Mouse (Mus musculus) MEL-GATA-1-ER (cell line): ENCODE data around the gene St7.
"Not testable (repeated sequence)": the region's sequence is repeated elsewhere in the genome, so short reads cannot be mapped to it uniquely, and the experiment has no call there.

Experiments used
- DNase-seq: peaks from one replicate; pipeline ENCODE4 v3.0.0-alpha.2; 2012; ENCODE audit warnings: low read depth; ENCODE audit errors: extremely low read depth

The St7 gene

DNA sequence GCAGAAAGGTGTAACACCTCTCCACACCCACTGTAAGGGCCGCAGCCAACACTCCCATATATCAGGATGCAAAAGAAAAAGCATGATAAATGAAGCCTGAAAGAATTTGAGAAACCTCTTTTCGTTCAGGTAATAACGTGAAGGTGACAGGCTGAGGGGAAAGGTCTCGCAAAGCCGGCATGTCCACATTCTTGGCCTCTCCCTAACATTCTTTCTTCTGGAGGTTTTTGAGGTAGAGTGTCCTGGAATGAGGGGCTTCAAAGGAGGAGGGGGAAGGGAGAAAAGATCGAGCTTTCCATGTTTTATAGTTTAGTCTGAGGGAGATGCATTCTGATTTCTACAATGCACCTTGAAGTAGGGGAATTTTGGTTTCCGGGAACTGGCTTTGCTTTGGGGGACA, at the start of gene St7:
St7 (plus strand) TSS at position 287 of the 400 bp plus-strand sequence.
- no peak for DNase-seq

DNA sequence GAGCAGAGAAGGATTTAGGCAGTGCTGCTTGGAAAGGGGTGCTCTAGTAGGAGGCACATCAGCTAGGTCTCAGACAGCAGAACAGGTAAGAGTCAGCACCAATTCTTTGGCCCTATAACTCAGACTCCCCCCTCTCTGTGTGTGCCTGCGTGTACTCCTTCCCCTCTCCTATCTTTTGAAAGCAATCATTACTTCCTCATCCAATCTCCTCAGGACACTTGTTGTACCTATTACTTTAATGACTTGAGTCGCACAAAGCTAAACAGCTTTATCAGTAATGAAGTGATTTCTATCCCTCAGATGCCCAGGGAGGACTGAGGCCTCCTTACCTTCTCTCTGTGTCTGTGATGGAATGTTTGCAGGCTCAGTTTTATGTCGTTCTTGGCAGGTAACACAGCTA, 46.6 kb upstream of the St7 start:
- no peak for DNase-seq

DNA sequence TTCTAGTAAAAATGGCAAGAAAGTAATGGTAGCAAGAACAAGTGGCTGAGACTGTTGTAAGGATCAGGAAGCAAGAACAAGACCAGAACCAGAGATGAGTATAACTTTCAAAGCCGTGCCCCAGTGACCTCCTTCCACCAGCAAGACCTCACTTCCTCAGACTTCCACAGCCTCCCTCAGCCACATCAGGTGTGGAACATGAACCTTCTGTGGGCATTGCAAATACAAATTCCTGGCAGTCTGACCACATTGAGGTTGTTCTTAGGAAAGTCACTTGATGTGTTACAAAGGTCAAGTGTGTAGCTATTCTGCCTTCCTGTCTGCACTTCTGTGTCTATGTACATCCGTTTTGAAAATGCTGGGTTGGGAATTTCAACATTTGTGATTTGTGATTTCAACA, 40.6 kb upstream of the St7 start:
- no peak for DNase-seq

DNA sequence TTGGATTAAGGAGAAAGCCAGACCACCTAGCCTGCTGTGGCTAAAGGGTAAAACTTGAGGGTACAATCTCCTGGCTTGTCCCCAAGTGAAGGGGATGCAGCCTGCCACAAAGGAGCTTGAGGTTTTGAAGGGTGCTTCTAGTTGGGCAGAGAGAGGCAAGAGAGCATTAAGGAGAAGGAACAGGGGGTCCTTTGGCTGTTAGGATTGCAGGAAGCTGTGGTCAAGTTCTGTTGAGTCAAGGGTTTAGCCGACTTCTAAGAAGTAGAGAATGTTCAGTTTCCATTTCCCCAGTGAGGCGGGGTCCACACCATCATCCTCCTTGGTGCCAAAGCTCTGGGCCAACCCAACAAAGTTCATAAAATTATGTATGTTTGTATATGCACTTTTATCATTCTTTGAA, 37.7 kb upstream of the St7 start:
- DNase-seq: no peak

DNA sequence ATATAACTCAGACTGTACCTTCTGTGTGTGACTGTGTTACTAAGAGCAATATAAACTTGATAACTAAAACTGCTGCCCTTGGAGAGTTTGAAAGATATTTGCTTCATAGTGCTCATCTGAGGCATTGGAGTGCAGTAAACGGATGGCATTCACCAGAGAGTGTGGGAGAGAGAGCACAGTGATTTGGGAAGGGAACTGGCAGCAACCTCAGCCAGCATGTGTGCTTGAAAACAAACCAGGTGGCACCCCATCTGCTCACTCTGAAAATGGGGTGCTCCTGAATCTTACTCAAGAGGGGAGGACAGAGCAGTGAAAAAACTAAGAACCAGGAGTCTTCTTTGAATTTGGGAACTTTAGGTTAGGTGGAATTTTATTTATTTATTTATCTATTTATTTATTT, 35.4 kb upstream of the St7 start:
- DNase-seq: no peak

DNA sequence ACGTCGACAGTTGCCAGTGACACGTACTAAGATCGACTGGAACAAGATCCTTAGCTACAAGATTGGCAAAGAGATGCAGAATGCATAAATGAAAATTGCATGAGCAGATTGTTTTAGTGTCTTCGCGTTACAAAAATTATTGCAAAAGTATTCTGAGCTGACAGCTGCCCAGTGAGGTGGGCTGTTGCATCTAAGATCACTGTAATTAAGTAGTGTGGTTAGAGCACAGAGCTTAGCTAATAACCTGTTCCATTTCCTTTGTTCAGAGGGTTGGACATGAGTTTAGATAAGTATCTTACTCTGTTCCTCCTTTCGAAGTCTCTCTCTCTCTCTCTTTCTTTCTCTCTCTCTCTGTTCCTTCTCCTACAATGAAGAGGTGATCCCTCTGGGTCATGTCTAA, 27.4 kb upstream of the St7 start:
- DNase-seq: no peak

DNA sequence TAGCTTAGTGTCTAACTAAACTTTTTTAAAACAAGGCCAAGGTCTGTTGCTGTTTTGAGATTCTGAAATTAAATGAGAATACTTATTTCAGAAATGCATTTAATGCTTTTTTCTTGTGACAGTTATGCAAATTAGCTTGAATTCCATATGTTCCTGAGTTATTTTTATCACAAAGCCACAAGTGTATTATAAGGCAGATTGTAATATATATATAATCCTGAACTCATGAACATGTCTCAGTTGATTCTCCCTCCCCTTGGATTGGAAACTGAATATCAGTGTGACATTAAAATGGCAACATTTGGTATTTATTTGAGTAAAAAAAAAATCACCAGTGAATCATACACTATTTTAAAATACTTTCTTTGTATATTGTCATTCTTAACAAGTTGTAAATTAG, 26.7 kb upstream of the St7 start:
- no peak for DNase-seq

DNA sequence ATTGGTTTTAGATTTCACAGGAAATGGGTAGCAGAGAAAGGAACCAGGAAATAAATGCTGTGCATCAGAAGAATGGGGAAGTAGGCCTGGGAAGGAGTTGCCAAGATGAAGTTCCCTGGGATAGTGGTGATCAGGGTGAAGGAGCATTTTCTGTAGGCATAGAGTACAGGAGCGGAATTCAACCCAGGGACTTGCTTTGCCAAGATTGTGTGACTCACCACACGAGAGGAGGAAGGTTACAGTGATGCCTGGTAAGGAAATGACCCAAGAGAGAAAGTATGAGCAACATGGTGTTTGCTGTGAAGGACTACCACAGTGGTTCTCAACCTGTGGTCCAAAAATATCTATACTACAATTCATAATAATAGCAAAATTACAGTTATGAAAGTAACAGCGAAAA, 24.9 kb upstream of the St7 start:
- DNase-seq: no peak

DNA sequence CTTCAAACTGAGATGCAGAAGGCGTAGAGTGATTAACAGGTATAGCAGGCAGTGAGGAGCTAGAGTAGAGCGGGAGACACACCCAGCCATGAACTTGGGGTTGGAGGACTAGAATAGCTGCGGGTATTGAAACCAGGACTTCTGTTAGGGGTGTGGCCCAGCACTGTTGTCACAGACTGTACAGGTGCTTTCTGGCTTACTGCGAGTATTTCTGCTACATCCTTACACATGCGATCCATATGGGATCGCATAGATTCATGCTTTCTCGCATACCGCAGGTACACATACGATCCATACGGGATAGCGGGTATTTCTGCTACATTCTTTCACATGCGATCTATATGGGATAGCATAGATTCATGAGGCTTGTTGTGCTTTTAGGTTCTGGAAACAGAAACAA, 24.4 kb upstream of the St7 start:
- no peak for DNase-seq

DNA sequence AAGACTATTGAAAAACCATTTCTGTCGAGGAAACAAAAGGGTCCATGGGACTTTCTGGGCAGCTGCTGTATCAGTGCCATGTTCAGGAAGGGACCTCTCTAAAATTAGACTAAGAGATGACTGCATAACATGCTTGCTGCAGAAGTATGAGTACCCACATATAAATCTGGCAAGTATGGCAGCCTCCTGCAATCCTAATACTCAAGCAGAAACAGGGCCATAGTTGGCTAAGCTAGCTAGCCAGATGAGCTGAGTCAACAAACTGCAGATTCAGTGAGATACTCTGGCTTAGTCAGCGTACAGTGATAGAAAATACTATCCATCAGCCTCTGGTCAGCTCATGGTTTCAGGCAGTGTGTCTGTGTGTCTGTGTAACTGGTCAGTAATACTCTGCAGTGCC, 22.9 kb upstream of the St7 start:
- no peak for DNase-seq

DNA sequence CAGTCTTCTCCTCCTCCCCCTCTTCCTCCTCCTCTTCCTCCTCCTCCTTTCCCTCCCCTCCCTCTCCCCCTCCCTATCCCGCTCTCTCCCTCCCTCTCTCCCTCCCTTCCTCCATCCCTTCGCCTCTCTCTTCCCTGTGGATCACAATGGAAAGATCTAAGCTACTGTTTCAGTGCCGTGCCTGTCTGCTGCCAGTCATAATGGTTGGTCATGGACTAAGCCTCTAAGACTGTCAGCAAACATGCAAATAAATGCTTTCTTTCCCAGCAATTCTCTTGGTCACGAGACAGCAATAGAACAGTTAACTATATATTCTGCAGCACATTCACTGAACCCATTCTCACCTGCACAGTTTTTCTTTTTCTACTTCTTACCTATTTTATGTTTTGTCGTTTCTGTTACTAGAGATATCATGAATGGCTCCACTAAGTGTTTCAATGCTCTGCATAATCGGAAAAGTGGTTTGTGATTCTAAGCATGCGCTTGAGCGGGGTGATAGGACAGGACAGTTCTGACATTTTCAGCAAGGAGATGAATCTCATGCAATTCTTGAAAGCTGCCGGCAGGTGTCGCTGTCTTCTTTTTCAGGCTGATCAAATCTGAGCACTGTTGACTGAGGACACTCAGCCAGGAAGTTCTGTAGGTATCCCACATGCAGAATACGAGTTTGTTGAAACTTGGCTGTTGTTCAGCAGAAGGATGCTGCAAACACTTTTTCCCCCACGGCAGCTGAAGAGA, 17.5 kb upstream of the St7 start:
- DNase-seq: peak; percentile 69

DNA sequence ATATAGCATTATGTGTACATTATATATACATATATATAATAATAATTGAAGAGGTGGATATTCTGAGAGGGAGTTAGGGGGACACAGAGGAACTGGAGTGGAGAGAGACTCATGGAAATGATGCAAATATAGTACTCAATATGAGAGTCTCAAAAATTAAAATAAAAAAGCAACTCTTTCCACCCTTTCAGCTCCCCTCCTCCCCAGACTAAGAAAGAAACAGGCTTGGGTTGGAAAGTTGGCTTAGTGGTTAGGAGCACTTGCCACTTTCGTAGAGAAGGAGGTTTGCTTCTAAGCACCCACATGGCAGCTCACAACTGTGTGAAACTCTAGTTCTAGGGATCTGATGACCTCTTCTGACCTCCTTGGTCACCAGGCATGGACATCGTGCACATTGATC, 15.7 kb upstream of the St7 start:
- no peak for DNase-seq

DNA sequence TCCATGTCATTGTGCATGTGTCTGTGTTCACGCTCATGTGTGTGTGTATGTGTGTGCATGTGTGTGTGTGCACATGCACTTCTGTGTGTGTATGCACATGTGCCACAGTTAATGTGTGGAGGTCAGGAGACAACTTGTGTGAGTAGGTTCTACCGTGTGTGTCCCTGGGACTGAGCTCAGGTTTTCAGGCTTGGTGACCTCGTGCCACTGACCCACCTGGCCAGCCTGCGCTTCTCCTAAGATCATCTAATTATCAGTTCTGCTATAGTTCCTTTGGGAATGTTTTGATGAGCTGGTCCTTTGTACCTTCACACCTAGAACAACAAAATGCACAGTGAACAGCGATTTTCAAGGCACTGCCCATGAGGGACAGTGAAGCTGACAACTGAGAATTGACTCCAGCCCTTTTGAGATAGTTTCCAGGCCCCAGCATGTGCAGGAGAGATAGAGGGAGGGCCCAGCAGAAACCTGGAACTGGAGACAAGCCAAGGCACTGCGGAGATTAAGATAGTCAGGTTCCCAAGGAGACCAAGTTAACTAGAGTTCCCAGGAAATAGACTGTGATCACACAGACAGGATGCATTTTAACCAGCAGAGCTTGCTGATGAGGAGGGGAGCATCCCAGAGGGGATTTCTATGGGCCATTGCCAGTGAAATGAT, 12.3 kb upstream of the St7 start:
- peak; percentile 84 for DNase-seq

DNA sequence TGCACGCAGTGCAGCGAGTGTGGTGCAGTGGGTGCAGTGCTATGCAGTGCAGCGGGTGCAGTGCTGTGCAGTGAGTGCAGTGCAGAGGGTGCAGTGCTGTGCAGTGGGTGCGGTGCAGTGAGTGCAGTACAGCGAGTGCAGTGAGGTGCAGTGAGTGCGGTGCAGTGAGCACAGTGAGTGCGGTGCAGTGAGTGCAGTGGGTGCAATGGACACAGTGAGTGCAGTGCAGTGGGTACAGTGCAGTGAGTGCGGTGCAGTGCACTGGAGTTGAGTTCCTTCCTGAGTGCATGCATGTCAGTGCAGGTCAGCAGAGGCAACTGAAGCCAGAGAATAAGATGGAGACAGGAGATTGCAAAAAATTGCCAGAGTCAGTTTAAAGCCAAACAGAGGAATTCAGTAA, 10.9 kb upstream of the St7 start:
- DNase-seq: no peak

DNA sequence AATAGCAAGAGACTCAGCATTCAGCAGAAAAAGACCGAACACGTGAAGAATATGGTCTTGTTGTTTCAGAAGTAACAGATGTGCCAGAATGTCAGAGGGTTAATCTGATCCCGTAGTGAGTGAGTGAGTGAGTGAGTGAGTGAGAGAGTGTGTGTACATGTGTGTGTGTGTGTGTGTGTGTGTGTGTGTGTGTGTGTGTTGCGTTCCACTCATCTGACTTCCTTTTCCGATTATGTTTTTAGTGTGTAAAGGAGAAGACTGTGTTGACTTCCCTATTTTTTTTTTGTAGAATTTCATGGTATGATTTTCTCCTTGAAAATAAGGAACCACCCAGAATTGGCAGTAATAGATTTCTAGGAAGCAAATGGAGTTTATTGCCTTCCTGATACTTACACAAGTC, 4.1 kb upstream of the St7 start:
- DNase-seq: no peak

DNA sequence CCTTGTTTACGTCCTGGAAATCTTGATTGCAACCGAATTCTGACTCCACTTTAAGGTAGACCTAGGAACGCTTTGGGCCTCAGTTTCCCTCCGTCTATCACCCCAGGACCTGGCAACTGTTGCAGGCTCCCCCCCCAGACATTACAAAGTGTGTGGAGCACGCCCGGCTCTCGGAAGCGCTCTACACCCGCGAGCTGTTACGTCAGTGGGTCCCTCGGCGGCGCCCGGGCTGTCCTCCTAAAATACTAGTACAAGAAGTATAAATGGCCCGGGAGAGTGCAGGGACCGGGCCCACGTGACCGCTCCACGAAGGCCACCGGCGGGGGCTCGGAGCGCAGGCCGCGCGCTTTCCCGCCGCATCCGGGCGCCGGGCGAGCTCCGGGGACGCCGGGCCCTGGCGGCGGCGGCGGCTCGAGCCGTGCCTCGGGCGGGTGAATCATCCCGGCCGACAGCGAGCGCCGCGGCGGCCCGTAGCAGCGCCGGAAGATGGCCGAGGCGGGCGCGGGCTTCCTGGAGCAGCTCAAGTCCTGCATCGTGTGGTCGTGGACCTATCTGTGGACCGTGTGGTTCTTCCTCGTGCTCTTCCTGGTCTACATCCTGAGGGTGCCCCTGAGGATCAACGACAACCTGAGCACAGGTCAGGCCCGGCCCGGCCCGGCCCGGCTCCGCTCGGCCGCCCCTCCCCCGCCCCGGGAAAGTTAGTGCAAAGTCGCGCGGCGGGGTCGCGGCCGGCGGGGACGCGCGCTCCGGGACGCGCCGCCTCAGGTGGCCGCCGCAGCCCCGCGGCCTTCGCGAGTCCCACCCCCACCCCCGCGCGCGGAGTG, 1.2 kb downstream of the St7 start:
- peak; percentile 41 for DNase-seq

DNA sequence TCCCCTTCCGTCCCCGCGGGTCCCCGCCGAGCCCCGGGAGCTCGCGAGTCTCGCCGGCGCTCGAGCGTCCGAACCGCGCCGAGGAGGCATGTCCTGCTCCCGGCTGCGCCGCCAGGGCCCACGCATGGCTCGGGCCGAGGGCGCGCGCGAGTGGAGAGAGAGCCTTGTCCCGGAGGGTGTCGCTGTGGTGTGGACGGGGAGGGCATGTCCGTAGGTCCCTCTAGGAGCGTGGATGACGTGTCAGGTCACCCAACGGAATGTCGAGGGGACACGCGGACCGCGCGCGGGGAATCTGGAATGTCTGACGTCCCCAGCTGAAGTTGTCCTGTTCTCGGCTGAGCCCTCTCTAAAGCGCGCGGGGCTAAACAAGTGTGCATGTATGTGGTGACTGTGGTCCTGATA, 1.8 kb downstream of the St7 start:
- peak; percentile 41 for DNase-seq

DNA sequence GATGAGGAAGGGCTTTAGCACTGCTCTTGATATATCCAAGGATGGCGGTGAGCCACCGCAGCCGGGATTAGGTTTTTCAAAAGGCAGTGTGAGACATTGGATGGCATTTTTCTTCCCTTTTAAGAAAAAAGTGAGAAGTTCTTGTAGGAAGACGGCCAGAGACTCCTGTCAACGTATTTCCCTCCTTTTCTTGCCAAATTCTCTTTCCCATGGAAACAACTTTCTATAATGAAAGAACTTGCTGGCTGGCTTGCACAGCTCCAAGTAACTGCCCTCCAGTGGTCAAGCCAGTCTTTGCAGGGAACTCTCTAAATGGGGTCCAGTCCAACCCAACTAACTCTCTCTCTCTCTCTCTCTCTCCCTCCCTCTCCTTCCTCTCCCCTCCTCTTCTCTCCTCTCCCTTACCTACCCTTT, 3.6 kb downstream of the St7 start:
- DNase-seq: no peak

DNA sequence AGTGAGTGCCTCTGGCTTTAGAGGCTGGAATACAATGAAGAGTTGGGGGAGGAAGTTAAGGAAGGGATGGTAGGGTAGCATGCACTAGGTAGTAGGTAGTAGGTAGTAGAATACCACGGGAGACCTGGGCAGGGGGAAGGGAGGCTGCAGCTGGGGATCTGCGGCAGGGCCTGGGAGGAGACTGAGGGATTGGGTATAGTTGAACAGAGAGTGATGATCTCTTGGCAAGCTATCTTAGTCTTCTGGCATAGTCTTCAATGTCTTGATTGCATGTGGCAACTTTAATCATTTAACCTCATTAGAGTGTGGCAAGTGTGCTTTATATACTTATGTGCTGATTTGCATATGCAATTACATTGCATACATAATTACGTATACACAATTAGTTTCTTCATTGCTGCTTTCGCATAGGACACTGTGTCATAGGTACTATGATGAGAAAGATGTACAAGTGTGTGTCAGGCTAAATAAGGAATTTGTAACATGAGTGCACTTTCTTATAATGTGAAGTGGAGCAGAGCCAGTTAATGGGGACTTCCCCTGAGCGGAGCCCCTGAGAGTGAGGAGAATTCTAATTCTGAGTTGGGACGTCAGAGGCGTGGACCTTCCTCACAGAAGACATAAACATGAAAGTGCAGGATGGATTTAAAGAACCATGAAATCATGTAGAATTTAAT, 8.3 kb downstream of the St7 start:
- no peak for DNase-seq

DNA sequence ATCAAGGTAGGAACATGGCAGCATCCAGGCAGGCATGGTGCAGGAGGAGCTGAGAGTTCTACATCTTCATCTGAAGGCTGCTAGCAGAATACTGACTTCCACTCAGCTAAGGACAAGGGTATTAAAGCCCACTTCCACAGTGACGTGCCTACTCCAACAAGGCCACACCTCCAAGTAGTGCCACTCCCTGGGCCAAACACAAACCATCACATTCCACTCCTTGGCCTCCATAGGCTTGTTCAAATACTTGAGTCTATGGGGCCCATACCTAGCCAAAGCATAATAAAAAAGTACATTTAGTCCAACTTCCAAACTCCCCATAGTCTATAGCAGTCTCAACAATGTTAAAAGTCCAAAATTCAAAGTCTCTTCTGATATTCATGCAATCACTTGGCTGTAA, 11.3 kb downstream of the St7 start:
- not testable (repeated sequence) for DNase-seq

DNA sequence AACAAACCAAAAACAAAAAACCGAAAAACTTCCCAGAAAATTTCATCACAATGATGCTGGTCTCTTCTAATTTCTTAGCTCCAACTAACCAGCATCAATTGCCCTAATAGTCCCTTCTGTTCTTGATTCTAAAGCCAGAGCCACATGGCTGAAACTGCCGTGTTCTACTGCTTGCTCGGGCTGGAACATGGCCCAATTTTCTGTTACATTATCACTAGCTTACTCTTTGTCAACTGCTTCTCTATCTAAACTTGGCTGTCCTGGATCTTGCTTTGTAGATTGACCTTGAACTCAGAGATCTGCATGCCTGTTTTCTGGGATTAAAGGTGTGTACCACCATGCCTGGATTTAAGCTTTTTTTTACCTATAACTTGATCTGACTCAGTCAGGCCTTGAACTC, 13.2 kb downstream of the St7 start:
- no peak for DNase-seq

DNA sequence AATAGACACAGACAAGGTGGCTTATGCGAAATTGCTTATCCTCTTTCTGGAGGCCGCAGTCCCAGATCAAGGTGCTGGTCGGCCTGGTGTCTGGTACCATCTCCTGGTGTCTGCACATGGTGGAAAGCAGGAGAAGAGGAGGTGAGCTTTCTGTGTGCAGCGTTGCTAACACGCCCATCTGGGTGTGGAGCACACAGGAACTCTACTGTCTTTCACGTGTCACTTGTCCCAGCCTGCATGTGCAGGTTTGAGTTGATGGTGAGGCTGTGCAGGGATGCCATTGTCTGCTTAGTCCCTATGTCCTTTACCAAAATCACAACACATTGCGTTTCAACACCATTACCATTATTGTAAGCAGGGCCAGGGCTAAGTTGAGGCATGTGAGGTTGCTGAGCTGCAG, 26.2 kb downstream of the St7 start:
- no peak for DNase-seq
